Mouse (Mus musculus) CH12.LX (cell line): ENCODE measurements around the gene Brap. TPM values are rescaled to one million over a fixed set of nuclear protein-coding genes. Genes with fewer than 3 reads are reported as not detected.

Source experiments
- DNase-seq: peaks from one replicate; pipeline ENCODE4 v3.0.0-alpha.2; 2013; ENCODE audit errors: extremely low read depth
- H3K27ac ChIP-seq: 2 replicates; pipeline ENCODE4 v1.5.1; 2012; ENCODE audit warnings: low read depth, mild to moderate bottlenecking, control low read depth, moderate library complexity; ENCODE audit not compliant: insufficient read depth
- H3K27me3 ChIP-seq: replicated peaks from 2 replicates; pipeline ENCODE3; 2012; ENCODE audit warnings: inconsistent platforms
- H3K36me3 ChIP-seq, 2 experiments: replicated peaks in 1 of 2; 2 replicates each; pipeline versions ENCODE3 to v1.6.1; 2012; ENCODE audit warnings: inconsistent platforms in 1 of 2, low read length in 1 of 2, mild to moderate bottlenecking in 1 of 2, mixed read lengths in 1 of 2, moderate library complexity in 1 of 2; ENCODE audit not compliant: control insufficient read depth in 1 of 2, insufficient read depth in 1 of 2
- H3K4me1 ChIP-seq, 2 experiments: 2 replicates each; pipeline ENCODE4 v1.6.1; 2012; ENCODE audit warnings: inconsistent platforms in 1 of 2, moderate library complexity in 1 of 2; ENCODE audit not compliant: insufficient read depth in 2 of 2, control insufficient read depth in 1 of 2
- H3K4me2 ChIP-seq: 2 replicates; pipeline ENCODE4 v1.6.1; 2012; ENCODE audit warnings: low read depth, mild to moderate bottlenecking, control low read depth; ENCODE audit not compliant: poor library complexity, insufficient read depth, severe bottlenecking
- H3K4me3 ChIP-seq, 3 experiments: fragments of 150-350 bp in 1 of 3; sonication (generic) in 1 of 3; replicated peaks in 1 of 3; 2 replicates each; pipeline versions ENCODE3 to v1.5.1; 2011 to 2012; ENCODE audit warnings: low read depth in 2 of 3, low read length in 2 of 3, mild to moderate bottlenecking in 2 of 3, moderate library complexity in 2 of 3, control low read depth in 1 of 3, improper control_type of control experiment in 1 of 3, inconsistent platforms in 1 of 3, mixed read lengths in 1 of 3; ENCODE audit not compliant: poor library complexity in 1 of 3
- H3K79me2 ChIP-seq: replicated peaks from 2 replicates; pipeline ENCODE4 v1.6.1; 2012; ENCODE audit warnings: mild to moderate bottlenecking, moderate library complexity; ENCODE audit not compliant: control insufficient read depth, poor library complexity, insufficient read depth, severe bottlenecking; ENCODE audit errors: extremely low read depth
- H3K9ac ChIP-seq: 2 replicates; pipeline ENCODE4 v1.6.1; 2012; ENCODE audit warnings: low read depth, mild to moderate bottlenecking, control low read depth, moderate library complexity; ENCODE audit not compliant: insufficient read depth
- H3K9me3 ChIP-seq: replicated peaks from 2 replicates; pipeline ENCODE3; 2012; ENCODE audit warnings: low read length, inconsistent platforms, mixed read lengths
- BHLHE40 ChIP-seq: IDR thresholded peaks from 2 replicates; pipeline ENCODE4 v1.6.1; 2011; ENCODE audit warnings: mild to moderate bottlenecking, low read depth, low read length, improper control_type of control experiment
- CTCF ChIP-seq, 2 experiments: IDR thresholded peaks in 1 of 2; conservative IDR thresholded peaks in 1 of 2; 2 replicates each; pipeline ENCODE4 v1.5.1; 2011 to 2012; ENCODE audit warnings: low read depth in 2 of 2, low read length in 2 of 2, improper control_type of control experiment in 1 of 2, inconsistent platforms in 1 of 2, mild to moderate bottlenecking in 1 of 2, moderate library complexity in 1 of 2
- E2F4 ChIP-seq: IDR thresholded peaks from 2 replicates; pipeline ENCODE4 v1.6.1; 2011; ENCODE audit warnings: low read depth, low read length, improper control_type of control experiment; ENCODE audit not compliant: insufficient replicate concordance
- ELF1 ChIP-seq: IDR thresholded peaks from 2 replicates; pipeline ENCODE4 v1.6.1; 2014; ENCODE audit warnings: low read depth, mild to moderate bottlenecking, inconsistent platforms, low read length, improper control_type of control experiment
- EP300 ChIP-seq: IDR thresholded peaks from 2 replicates; pipeline ENCODE4 v1.6.1; 2011; ENCODE audit warnings: low read length, improper control_type of control experiment
- IRF4 ChIP-seq: IDR thresholded peaks from 2 replicates; pipeline ENCODE4 v1.6.1; 2014; ENCODE audit warnings: low read depth, mild to moderate bottlenecking, inconsistent platforms, low read length, improper control_type of control experiment
- JUN ChIP-seq: IDR thresholded peaks from 2 replicates; pipeline ENCODE4 v1.6.1; 2011; ENCODE audit warnings: low read depth, mild to moderate bottlenecking, low read length, improper control_type of control experiment, moderate library complexity; ENCODE audit not compliant: insufficient read depth
- RCOR1 ChIP-seq: conservative IDR thresholded peaks from 2 replicates; pipeline ENCODE4 v1.6.1; 2012; ENCODE audit warnings: low read depth, mild to moderate bottlenecking, inconsistent platforms, low read length, improper control_type of control experiment
- TCF12 ChIP-seq: IDR thresholded peaks from 2 replicates; pipeline ENCODE4 v1.6.1; 2014; ENCODE audit warnings: low read depth, mild to moderate bottlenecking, inconsistent platforms, low read length, improper control_type of control experiment
- USF2 ChIP-seq: conservative IDR thresholded peaks from 2 replicates; pipeline ENCODE4 v1.6.1; 2011; ENCODE audit warnings: low read depth, low read length, improper control_type of control experiment
- ZC3H11A ChIP-seq: IDR thresholded peaks from 2 replicates; pipeline ENCODE4 v1.6.1; 2012; ENCODE audit warnings: low read depth, mild to moderate bottlenecking, inconsistent platforms, low read length, improper control_type of control experiment
- ZKSCAN1 ChIP-seq: IDR thresholded peaks from 2 replicates; pipeline ENCODE4 v1.6.1; 2012; ENCODE audit warnings: low read depth, inconsistent platforms, low read length, improper control_type of control experiment, borderline replicate concordance
- dilution Hi-C: fragments of 300-500 bp; cut with MboI; formaldehyde crosslinking; loops from 2 replicates; pipeline ENCODE4 v1.14.3; 2020; ENCODE audit warnings: low sequenced_read_pairs; ENCODE audit not compliant: extremely low pct_unique_long_range_greater_than_20kb, extremely low pct_ligation_motif_present
- in situ Hi-C: fragments of 300-500 bp; cut with MboI; formaldehyde crosslinking; loops from 3 replicates; pipeline ENCODE4 v1.14.3; 2019; ENCODE audit warnings: low sequenced_read_pairs, low pct_ligation_motif_present, low pct_unique_long_range_greater_than_20kb, mixed read lengths
- polyA plus RNA-seq: library from polyadenylated mRNA; unstranded; fragments of >175 nt; gene quantifications from 2 replicates; pipeline ENCODE4 v1.2.1, GENCODE M21; 2012; ENCODE audit warnings: low read depth; ENCODE audit not compliant: insufficient read length
- total RNA-seq, 2 experiments: library from RNA; depleted of rRNA; stranded (reverse); fragments of 300-350 nt in 1 of 2; fragments of >200 nt in 1 of 2; gene quantifications; 2 replicates each; pipeline ENCODE4 v1.2.3; 2012 to 2014

Gene Brap
- total and polyA plus RNA-seq, 3 experiments: 23.7 to 33.3 (median 29.8) TPM

DNA sequence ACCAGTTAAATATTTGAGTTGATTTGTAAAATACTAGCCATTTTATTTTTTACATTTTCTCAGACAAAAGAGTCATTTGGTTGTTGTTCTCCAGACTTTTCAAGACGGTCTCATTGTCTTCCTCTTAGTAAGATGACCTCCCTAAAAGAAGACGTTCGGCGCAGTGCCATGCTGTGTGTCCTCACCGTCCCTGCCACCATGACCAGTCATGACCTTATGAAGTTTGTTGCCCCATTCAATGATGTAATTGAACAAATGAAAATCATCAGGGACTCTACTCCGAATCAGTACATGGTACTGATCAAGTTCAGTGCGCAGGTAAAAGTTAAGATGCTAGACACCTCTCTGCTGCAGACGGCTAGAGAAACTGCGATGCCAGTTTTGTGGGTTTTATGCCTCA, 4.6 kb downstream of the Brap start:
- H3K27ac ChIP-seq: no peak overlapping the region
- H3K4me1 ChIP-seq: peaks cover 7 to 12% of the 10 kb centered on the region in 2 experiments
- no peak overlapping the region for H3K4me3 ChIP-seq
- H3K79me2 ChIP-seq: peaks cover 12% of the 10 kb centered on the region
- dilution Hi-C loops (no loop called here), in situ Hi-C loops (no loop called here)
- no peak overlapping the region for H3K4me2 ChIP-seq
- no peaks in the 10 kb centered on the region for H3K27me3 ChIP-seq
- H3K9me3 ChIP-seq: no peaks in the 10 kb centered on the region
- peaks cover 35 to 74% of the 10 kb centered on the region in 2 experiments for H3K36me3 ChIP-seq
- DNase-seq: no peak
- no peak overlapping the region for H3K9ac ChIP-seq
- TF ChIP-seq RCOR1 (no peak), CTCF (conservative IDR thresholded peaks at IDR 0.05 in 1 of 2, IDR thresholded peaks at IDR 0.05 in 1 of 2; ENCODE audit: low read depth in 2 of 2, low read length in 2 of 2) (no peak), BHLHE40 (no peak), ELF1 (no peak), TCF12 (no peak), USF2 (no peak), ZKSCAN1 (no peak)

DNA sequence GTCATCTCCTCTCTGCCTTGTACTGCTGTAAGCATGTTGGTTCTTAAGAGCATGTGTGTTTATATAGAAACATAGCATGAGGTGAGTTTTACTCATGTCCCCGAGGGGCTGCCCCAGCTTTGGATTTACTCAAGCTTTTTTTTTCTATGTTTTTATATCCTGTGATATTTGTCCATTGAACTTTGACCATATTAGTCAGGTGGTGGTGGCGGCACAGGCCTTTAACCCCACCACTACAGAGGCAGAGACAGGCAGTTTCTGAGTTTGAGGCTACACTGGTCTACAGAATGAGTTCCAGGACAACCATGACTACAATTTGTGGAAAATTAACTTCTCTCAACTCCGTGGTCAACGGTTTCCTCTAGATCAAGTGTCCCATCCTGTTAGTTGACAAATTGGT, 6.7 kb downstream of the Brap start:
- no peak for TF ChIP-seq IRF4
- TF ChIP-seq, all 38 proteins: peak for 0
- Histone ChIP-seq H3K4me2 (no peak overlapping the region), H3K4me1 (peaks cover 2 to 3% of the 10 kb centered on the region in 2 experiments; a peak in 2 of 4 replicates), H3K9ac (no peak overlapping the region), H3K9me3 (no peaks in the 10 kb centered on the region), H3K27ac (no peak overlapping the region), H3K36me3 (peaks cover 43 to 89% of the 10 kb centered on the region in 2 experiments), H3K27me3 (no peaks in the 10 kb centered on the region), H3K79me2 (peaks cover 5% of the 10 kb centered on the region; the same call in 1 of the 2 replicates), H3K4me3 (no peak overlapping the region)
- in situ Hi-C loops (no loop called here), dilution Hi-C loops (no loop called here)
- DNase-seq: no peak

DNA sequence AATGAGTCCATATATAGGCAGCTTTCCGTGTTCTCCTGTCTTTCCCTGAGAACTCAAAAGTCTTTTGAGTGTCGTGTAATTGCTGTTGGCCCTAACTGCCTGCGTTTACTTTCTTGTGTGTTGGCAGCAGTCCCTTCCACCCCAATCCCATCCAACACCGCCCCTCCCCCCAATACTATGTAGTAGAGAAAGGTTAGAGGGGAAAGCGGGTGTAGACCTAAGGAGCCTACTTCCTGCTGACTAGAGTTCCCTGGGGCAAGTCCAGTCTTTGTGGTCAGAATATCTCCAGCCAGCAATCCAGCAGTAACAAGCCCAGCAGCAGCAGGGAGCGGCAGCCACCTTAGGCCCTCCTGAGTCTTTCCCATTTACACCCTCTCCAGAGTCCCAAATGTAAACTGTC, 8.0 kb downstream of the Brap start:
- no peak overlapping the region for H3K4me3 ChIP-seq
- no peak overlapping the region for H3K9ac ChIP-seq
- TF ChIP-seq EP300 (no peak), JUN (no peak), E2F4 (no peak), ZC3H11A (no peak)
- dilution Hi-C loops (no loop called here), in situ Hi-C loops (no loop called here)
- no peaks in the 10 kb centered on the region for H3K27me3 ChIP-seq
- no peak overlapping the region for H3K27ac ChIP-seq
- no peak overlapping the region for H3K4me2 ChIP-seq
- no peaks in the 10 kb centered on the region for H3K79me2 ChIP-seq
- H3K9me3 ChIP-seq: no peaks in the 10 kb centered on the region
- no peaks in the 10 kb centered on the region for H3K4me1 ChIP-seq
- no peak for DNase-seq
- peaks cover 42 to 88% of the 10 kb centered on the region in 2 experiments for H3K36me3 ChIP-seq
